Mouse (Mus musculus) heart, postnatal 14 days (tissue): Measurements from ENCODE around the gene Mrpl43. TPM values are rescaled to one million over a fixed set of nuclear protein-coding genes. Genes with fewer than 3 reads are reported as not detected.

Source experiments
- DNase-seq, 2 experiments: peaks; one replicate each; pipeline ENCODE4 v3.0.0; 2021 to 2022
- intact Hi-C: fragments of 180-260 bp; cut with DNase I; formaldehyde crosslinking; loops from one replicate; pipeline ENCODE4 v1.15.1; 2025
- total RNA-seq, 2 experiments: library from RNA; stranded (reverse); gene quantifications; 2 replicates each; pipeline ENCODE4 v1.2.3; 2021

Gene Mrpl43
- total RNA-seq, 2 experiments from 2014 or later, result 50.3 to 53.9 TPM

GRCm38 (mm10) chr19:45013581-45014225 is 7.5 kb upstream of the Mrpl43 start:
- DNase-seq, result no peak
- intact Hi-C loops, result no loop called here

GRCm38 (mm10) chr19:45012636-45013035 is 6.4 kb upstream of the Mrpl43 start:
- intact Hi-C loops, result loop anchor here (1.0 kb wide), 1 partner anchor 19 kb away; no protein-coding TSS in a partner anchor
- no peak for DNase-seq

GRCm38 (mm10) chr19:45012219-45012618 is 6.0 kb upstream of the Mrpl43 start:
- intact Hi-C loops, result loop anchor here (1.0 kb wide), 1 partner anchor 19 kb away; no protein-coding TSS in a partner anchor
- DNase-seq, result no peak

- intact Hi-C loops, result no loop called here
- no peak for DNase-seq
Measured at GRCm38 (mm10) chr19:45010646-45011045, 4.4 kb upstream of the Mrpl43 start.

GRCm38 (mm10) chr19:45007425-45008191 is 1.4 kb upstream of the Mrpl43 start:
- no peak for DNase-seq
- intact Hi-C loops, result no loop called here

GRCm38 (mm10) chr19:45007021-45007420 is 779 bp upstream of the Mrpl43 start:
- DNase-seq, result no peak
- intact Hi-C loops, result no loop called here

GRCm38 (mm10) chr19:45005444-45005843 is 798 bp downstream of the Mrpl43 start, which contains the start of gene Twnk:
Twnk (plus strand) TSS chr19:45005663.
- DNase-seq, result peak; percentile 33 to 53
- intact Hi-C loops, result no loop called here

GRCm38 (mm10) chr19:45003740-45004516 is 2.3 kb downstream of the Mrpl43 start:
- intact Hi-C loops, result no loop called here
- no peak for DNase-seq

- intact Hi-C loops, result no loop called here
- no peak for DNase-seq
Measured at GRCm38 (mm10) chr19:45002301-45002700, 3.9 kb downstream of the Mrpl43 start.

- intact Hi-C loops, result no loop called here
- DNase-seq, result no peak
Measured at GRCm38 (mm10) chr19:44999647-45000046, 6.6 kb downstream of the Mrpl43 start.

- DNase-seq, result no peak
- intact Hi-C loops, result no loop called here
Measured at GRCm38 (mm10) chr19:44997786-44998185, 8.5 kb downstream of the Mrpl43 start.

- intact Hi-C loops, result no loop called here
Measured at GRCm38 (mm10) chr19:44992712-44993111, 13.5 kb downstream of the Mrpl43 start.

GRCm38 (mm10) chr19:44992246-44992645 is 14.0 kb downstream of the Mrpl43 start:
- no peak for DNase-seq
- intact Hi-C loops, result no loop called here

More at GRCm38 (mm10) chr19:44992712-44993111, 13.5 kb downstream of the Mrpl43 start:
- no peak for DNase-seq

GRCm38 (mm10) chr19:44991031-44991430 is 15.2 kb downstream of the Mrpl43 start:
- DNase-seq, result no peak
- intact Hi-C loops, result no loop called here

GRCm38 (mm10) chr19:44989567-44990495 is 16.4 kb downstream of the Mrpl43 start:
- DNase-seq, result no peak
- intact Hi-C loops, result loop anchor here (1.0 kb wide), 1 partner anchor 41 kb away; no protein-coding TSS in a partner anchor

- intact Hi-C loops, result loop anchor here (1.0 kb wide), 1 partner anchor 42 kb away; no protein-coding TSS in a partner anchor
- peak; percentile 30 to 50 for DNase-seq
Measured at GRCm38 (mm10) chr19:44988831-44989566, 17.2 kb downstream of the Mrpl43 start, which contains the start of gene Sema4g. Sema4g (plus strand) TSS chr19:44989101.

- DNase-seq, result no peak
- intact Hi-C loops, result no loop called here
Measured at GRCm38 (mm10) chr19:44988321-44988720, 17.9 kb downstream of the Mrpl43 start.

GRCm38 (mm10) chr19:44987851-44988250 is 18.4 kb downstream of the Mrpl43 start:
- DNase-seq, result no peak
- intact Hi-C loops, result no loop called here

- intact Hi-C loops, result no loop called here
- no peak for DNase-seq
Measured at GRCm38 (mm10) chr19:44987004-44987403, 19.2 kb downstream of the Mrpl43 start.
